Mouse (Mus musculus): ENCODE results near the gene Calr3.

Calr3 gene

GRCm38 (mm10) chr8:72443338-72443993 lies at the start of gene Calr3, which contains the start of gene 1700030K09Rik:
Gene Calr3 (minus strand): TSS chr8:72443870.
Gene 1700030K09Rik (plus strand): TSS chr8:72443880.
- DNase-seq (ENCODE audit: low spot score): peak; percentile 89

- DNase-seq (ENCODE audit: low spot score): no peak
Observed at GRCm38 (mm10) chr8:72493381-72493780, 49.7 kb upstream of the Calr3 start.

GRCm38 (mm10) chr8:72492622-72493081 lies 49.0 kb upstream of the Calr3 start:
- peak; percentile 99 for DNase-seq (ENCODE audit: low spot score)

- peak; percentile 22 for DNase-seq (ENCODE audit: low spot score)
Observed at GRCm38 (mm10) chr8:72491680-72492621, 48.3 kb upstream of the Calr3 start, which contains the start of gene Slc35e1. Gene Slc35e1 (minus strand): TSS chr8:72492614.

- DNase-seq (ENCODE audit: low spot score): no peak
Observed at GRCm38 (mm10) chr8:72491017-72491416, 47.3 kb upstream of the Calr3 start.

GRCm38 (mm10) chr8:72487014-72487413 lies 43.3 kb upstream of the Calr3 start:
- no peak for DNase-seq (ENCODE audit: low spot score)

- DNase-seq (ENCODE audit: low spot score): no peak
Observed at GRCm38 (mm10) chr8:72485456-72486199, 42.0 kb upstream of the Calr3 start.

GRCm38 (mm10) chr8:72474826-72475546 lies 31.3 kb upstream of the Calr3 start, which contains the start of gene Cherp:
Gene Cherp (minus strand): TSS chr8:72475226.
- peak; percentile 96 for DNase-seq (ENCODE audit: low spot score)

- DNase-seq (ENCODE audit: low spot score): no peak
Observed at GRCm38 (mm10) chr8:72470684-72471083, 27.0 kb upstream of the Calr3 start.

- no peak for DNase-seq (ENCODE audit: low spot score)
Observed at GRCm38 (mm10) chr8:72469984-72470383, 26.3 kb upstream of the Calr3 start.

- no peak for DNase-seq (ENCODE audit: low spot score)
Observed at GRCm38 (mm10) chr8:72469243-72469642, 25.6 kb upstream of the Calr3 start.

GRCm38 (mm10) chr8:72464211-72464610 lies 20.5 kb upstream of the Calr3 start:
- no peak for DNase-seq (ENCODE audit: low spot score)

- DNase-seq (ENCODE audit: low spot score): no peak
Observed at GRCm38 (mm10) chr8:72459881-72460533, 16.3 kb upstream of the Calr3 start.

- DNase-seq (ENCODE audit: low spot score): no peak
Observed at GRCm38 (mm10) chr8:72458457-72458856, 14.8 kb upstream of the Calr3 start.

GRCm38 (mm10) chr8:72457806-72458205 lies 14.1 kb upstream of the Calr3 start:
- no peak for DNase-seq (ENCODE audit: low spot score)

GRCm38 (mm10) chr8:72455317-72455716 lies 11.6 kb upstream of the Calr3 start:
- no peak for DNase-seq (ENCODE audit: low spot score)

- DNase-seq (ENCODE audit: low spot score): no peak
Observed at GRCm38 (mm10) chr8:72453904-72454303, 10.2 kb upstream of the Calr3 start.

- DNase-seq (ENCODE audit: low spot score): no peak
Observed at GRCm38 (mm10) chr8:72451516-72451915, 7.8 kb upstream of the Calr3 start.

GRCm38 (mm10) chr8:72445071-72445470 lies 1.4 kb upstream of the Calr3 start:
- no peak for DNase-seq (ENCODE audit: low spot score)

GRCm38 (mm10) chr8:72443994-72444350 lies 302 bp upstream of the Calr3 start:
- DNase-seq (ENCODE audit: low spot score): no peak

All from spleen, adult 12 weeks (tissue).